Mouse (Mus musculus) CH12.LX (cell line): Measurements from ENCODE around the gene Prrg2.

ENCODE experiments used
- CTCF ChIP-seq, 2 experiments: IDR thresholded peaks in 1 of 2; conservative IDR thresholded peaks in 1 of 2; 2 replicates each; pipeline ENCODE4 v1.5.1; 2011 to 2012; ENCODE audit warnings: low read depth in 2 of 2, low read length in 2 of 2, improper control_type of control experiment in 1 of 2, inconsistent platforms in 1 of 2, mild to moderate bottlenecking in 1 of 2, moderate library complexity in 1 of 2
- EP300 ChIP-seq: IDR thresholded peaks from 2 replicates; pipeline ENCODE4 v1.6.1; 2011; ENCODE audit warnings: low read length, improper control_type of control experiment
- JUND ChIP-seq: conservative IDR thresholded peaks from 2 replicates; pipeline ENCODE4 v1.6.1; 2011; ENCODE audit warnings: low read depth, low read length, improper control_type of control experiment
- MAFK ChIP-seq: IDR thresholded peaks from 2 replicates; pipeline ENCODE4 v1.6.1; 2011; ENCODE audit warnings: low read length, improper control_type of control experiment; ENCODE audit not compliant: insufficient replicate concordance
- MYC ChIP-seq: IDR thresholded peaks from 2 replicates; pipeline ENCODE4 v1.6.1; 2011; ENCODE audit warnings: low read depth, mild to moderate bottlenecking, improper control_type of control experiment, low read length
- NELFE ChIP-seq: IDR thresholded peaks from 2 replicates; pipeline ENCODE4 v1.6.1; 2011; ENCODE audit warnings: low read depth, low read length, improper control_type of control experiment
- NRF1 ChIP-seq: IDR thresholded peaks from 2 replicates; pipeline ENCODE4 v1.6.1; 2014; ENCODE audit warnings: low read depth, mild to moderate bottlenecking, inconsistent platforms, low read length, improper control_type of control experiment, moderate library complexity
- POLR2A ChIP-seq: IDR thresholded peaks from 2 replicates; pipeline ENCODE4 v1.6.1; 2011; ENCODE audit warnings: low read depth, mild to moderate bottlenecking, improper control_type of control experiment, low read length
- POLR2AphosphoS2 ChIP-seq: IDR thresholded peaks from 2 replicates; pipeline ENCODE4 v1.6.1; 2011; ENCODE audit warnings: low read depth, low read length, improper control_type of control experiment
- SMC3 ChIP-seq: IDR thresholded peaks from 2 replicates; pipeline ENCODE4 v1.6.1; 2011; ENCODE audit warnings: low read depth, low read length, improper control_type of control experiment
- USF1 ChIP-seq: IDR thresholded peaks from 2 replicates; pipeline ENCODE4 v1.6.1; 2014; ENCODE audit warnings: low read depth, mild to moderate bottlenecking, inconsistent platforms, low read length, improper control_type of control experiment
- ZNF384 ChIP-seq: IDR thresholded peaks from 2 replicates; pipeline ENCODE4 v1.6.1; 2012; ENCODE audit warnings: low read depth, low read length, improper control_type of control experiment, inconsistent platforms

- no peak for TF ChIP-seq EP300
- TF ChIP-seq SMC3: no peak
- no peak for TF ChIP-seq CTCF (conservative IDR thresholded peaks at IDR 0.05 in 1 of 2, IDR thresholded peaks at IDR 0.05 in 1 of 2; ENCODE audit: low read depth in 2 of 2, low read length in 2 of 2)
- no peak for TF ChIP-seq POLR2A
- no peak for TF ChIP-seq USF1
- no peak for TF ChIP-seq JUND
- no peak for TF ChIP-seq POLR2AphosphoS2
- TF ChIP-seq NRF1: no peak
- TF ChIP-seq NELFE: no peak
- TF ChIP-seq ZNF384: no peak
- no peak for TF ChIP-seq MYC
- TF ChIP-seq MAFK: no peak
Observed at GRCm38 (mm10) chr7:45012011-45012410, 50.5 kb downstream of the Prrg2 start.
